Mouse (Mus musculus) lung, postnatal 0 days (tissue): Measurements from ENCODE around the gene Aurka. TPM values are rescaled to one million over a fixed set of nuclear protein-coding genes. Genes with fewer than 3 reads are reported as not detected.

ENCODE experiments used
- ATAC-seq: fragments of 200-750 bp; cut with Nextera tagmentation; 2 replicates; pipeline ENCODE4 v1.8.0; 2017; ENCODE audit warnings: moderate library complexity
- DNase-seq: peaks from one replicate; pipeline ENCODE4 v3.0.0-alpha.2; 2016; ENCODE audit warnings: low spot score
- H3K27ac ChIP-seq: fragments of 300-500 bp; sonication (generic); 2 replicates; pipeline ENCODE4 v1.5.1; 2014; ENCODE audit warnings: antibody characterized with exemption, mild to moderate bottlenecking, low read length, mixed read lengths
- H3K27me3 ChIP-seq: fragments of 300-500 bp; sonication (generic); replicated peaks from 2 replicates; pipeline ENCODE4 v1.6.1; 2014; ENCODE audit warnings: low read length, mixed read lengths; ENCODE audit not compliant: insufficient read depth
- H3K36me3 ChIP-seq: fragments of 300-500 bp; sonication (generic); 2 replicates; pipeline ENCODE4 v1.6.1; 2014; ENCODE audit warnings: low read length, mixed read lengths; ENCODE audit not compliant: insufficient read depth
- H3K4me1 ChIP-seq: fragments of 300-500 bp; sonication (generic); 2 replicates; pipeline ENCODE4 v1.6.1; 2014; ENCODE audit warnings: antibody characterized with exemption, low read depth, low read length, mixed read lengths; ENCODE audit not compliant: insufficient read depth
- H3K4me2 ChIP-seq: fragments of 300-500 bp; sonication (generic); replicated peaks from 2 replicates; pipeline ENCODE4 v1.6.1; 2014; ENCODE audit warnings: low read depth, mild to moderate bottlenecking, low read length, moderate library complexity, mixed read lengths
- H3K4me3 ChIP-seq: fragments of 300-500 bp; sonication (generic); 2 replicates; pipeline ENCODE4 v1.5.1; 2014; ENCODE audit warnings: low read depth, low read length
- H3K9ac ChIP-seq: fragments of 300-500 bp; sonication (generic); replicated peaks from 2 replicates; pipeline ENCODE4 v1.6.1; 2014; ENCODE audit warnings: low read depth, mild to moderate bottlenecking
- H3K9me3 ChIP-seq: fragments of 300-500 bp; sonication (generic); 2 replicates; pipeline ENCODE4 v1.6.1; 2016; ENCODE audit warnings: low read length, mixed read lengths
- CTCF ChIP-seq: IDR thresholded peaks from 2 replicates; pipeline ENCODE4 v1.5.1; 2016; ENCODE audit warnings: antibody characterized with exemption, mild to moderate bottlenecking
- EP300 ChIP-seq: IDR thresholded peaks from 2 replicates; pipeline ENCODE4 v1.6.1; 2016; ENCODE audit warnings: antibody characterized with exemption, mild to moderate bottlenecking, control low read depth
- WGBS: fragments of 180-500 bp; shearing (Covaris S2); extraction: QIAGEN DNeasy Blood & Tissue Kit; methylation state at CpG from one replicate; pipeline ENCODE4 v1.1.7; 2014; 5-methylcytosine and 5-hydroxymethylcytosine counted together
- polyA plus RNA-seq: library from polyadenylated mRNA; unstranded; fragments of >200 nt; fragmentation: Nextera tagmentation; extraction: Ambion mirVana; gene quantifications from 2 replicates; pipeline ENCODE4 v1.2.1, GENCODE M21; 2015

The Aurka gene
- polyA plus RNA-seq, 1 experiment from 2014 or later, result 6.3 TPM

GRCm38 (mm10) chr2:172346034-172346929 lies 24.1 kb downstream of the Aurka start:
- H3K9ac ChIP-seq, result peak overlapping the region; percentile 79
- peak overlapping the region; percentile 78 for H3K27ac ChIP-seq
- H3K9me3 ChIP-seq, result no peaks in the 10 kb centered on the region
- H3K4me1 ChIP-seq, result peaks cover 12% of the 10 kb centered on the region; the same call in 1 of the 2 replicates
- DNase-seq (peak; percentile 58), ATAC-seq (no peak)
- H3K4me2 ChIP-seq, result peak overlapping the region; percentile 93
- H3K27me3 ChIP-seq, result no peaks in the 10 kb centered on the region
- WGBS, result 8% methylated on average over 31 of the region's 31 CpGs
- no peaks in the 10 kb centered on the region for H3K36me3 ChIP-seq
- peak overlapping the region; percentile 77 for H3K4me3 ChIP-seq
- TF ChIP-seq EP300 (no peak), CTCF (no peak)

DNA sequence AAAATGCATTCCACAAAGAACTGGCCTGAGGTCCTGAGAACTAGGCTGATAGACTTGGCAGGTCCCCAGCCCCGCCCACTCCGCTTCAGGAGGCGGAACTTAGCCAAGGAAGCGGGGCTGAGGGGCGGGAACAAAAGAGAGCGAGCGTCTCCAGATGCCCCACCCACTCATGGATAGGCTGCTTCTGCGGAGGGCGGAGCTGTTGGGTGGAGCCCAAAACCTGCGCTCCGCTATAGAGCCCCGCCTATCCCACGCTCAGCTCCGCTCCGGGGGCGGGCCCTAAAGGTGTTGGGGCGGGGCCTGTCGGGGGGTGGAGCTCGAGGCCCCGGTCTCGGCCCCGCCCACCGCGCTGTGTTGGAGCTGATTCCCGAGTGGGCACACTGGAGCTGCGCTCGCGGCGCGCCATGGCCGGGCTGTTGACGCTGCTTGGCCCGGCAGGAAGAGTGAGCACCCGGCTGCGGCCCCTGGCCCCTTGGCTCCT lies 25.0 kb downstream of the Aurka start, which contains the start of gene Fam210b:
Gene Fam210b, plus strand, starts transcription at position 308 of the 481 bp plus-strand sequence.
- H3K4me1 ChIP-seq, result peaks cover 12% of the 10 kb centered on the region; the same call in 1 of the 2 replicates
- DNase-seq (peak; percentile 100), ATAC-seq (peak; percentile 97)
- no peaks in the 10 kb centered on the region for H3K27me3 ChIP-seq
- TF ChIP-seq CTCF (no peak), EP300 (no peak)
- H3K9ac ChIP-seq, result peak within 1 kb of the TSS; percentile 79
- H3K4me3 ChIP-seq, result peak within 1 kb of the TSS; percentile 77
- H3K9me3 ChIP-seq, result no peaks in the 10 kb centered on the region
- H3K27ac ChIP-seq, result peak within 1 kb of the TSS; percentile 78
- peak within 1 kb of the TSS; percentile 93 for H3K4me2 ChIP-seq
- under 1% methylated on average over 32 of the region's 35 CpGs for WGBS
- no peaks in the 10 kb centered on the region for H3K36me3 ChIP-seq

DNA sequence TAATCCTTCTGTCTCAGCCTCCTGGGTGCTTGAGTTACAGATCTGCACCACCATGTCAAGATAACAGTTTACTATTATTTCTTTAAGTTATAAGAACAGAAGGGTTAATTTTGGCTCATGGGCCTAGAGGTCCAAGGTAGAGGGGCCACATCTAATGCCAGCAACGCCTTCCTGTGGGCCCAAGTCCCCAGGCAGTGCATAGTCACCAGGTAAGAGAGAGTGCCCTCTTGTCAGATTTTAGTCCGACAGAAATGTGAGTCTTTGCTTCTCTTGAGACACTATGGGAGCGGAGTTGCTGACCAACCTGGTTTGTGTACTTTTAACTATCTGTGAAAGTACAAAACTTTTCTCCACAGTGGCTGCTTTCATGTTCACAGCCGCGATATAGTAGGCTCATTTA lies 25.7 kb downstream of the Aurka start:
- WGBS, result 25% methylated on average over 5 of the region's 5 CpGs
- Histone ChIP-seq H3K4me1 (peaks cover 12% of the 10 kb centered on the region; the same call in 1 of the 2 replicates), H3K27ac (peak overlapping the region; percentile 44; the same call in 1 of the 2 replicates), H3K36me3 (no peaks in the 10 kb centered on the region), H3K4me2 (peak overlapping the region; percentile 41), H3K9me3 (no peaks in the 10 kb centered on the region), H3K4me3 (no peak overlapping the region), H3K27me3 (no peaks in the 10 kb centered on the region), H3K9ac (0 out of 2 replicates have a peak overlapping the region, but pooled peaks have one; percentile 8)
- DNase-seq (no peak), ATAC-seq (no peak)
- TF ChIP-seq EP300 (no peak), CTCF (no peak)

GRCm38 (mm10) chr2:172343751-172344150 lies 26.6 kb downstream of the Aurka start:
- 78% methylated on average over 7 of the region's 7 CpGs for WGBS
- H3K27ac ChIP-seq, result no peak overlapping the region
- H3K9me3 ChIP-seq, result no peaks in the 10 kb centered on the region
- H3K27me3 ChIP-seq, result no peaks in the 10 kb centered on the region
- H3K4me3 ChIP-seq, result no peak overlapping the region
- no peak for TF ChIP-seq CTCF
- no peak for TF ChIP-seq EP300
- no peak overlapping the region for H3K4me2 ChIP-seq
- H3K9ac ChIP-seq, result no peak overlapping the region
- ATAC-seq (no peak), DNase-seq (peak; percentile 19)
- H3K4me1 ChIP-seq, result peaks cover 7% of the 10 kb centered on the region; the same call in 1 of the 2 replicates
- H3K36me3 ChIP-seq, result no peaks in the 10 kb centered on the region

DNA sequence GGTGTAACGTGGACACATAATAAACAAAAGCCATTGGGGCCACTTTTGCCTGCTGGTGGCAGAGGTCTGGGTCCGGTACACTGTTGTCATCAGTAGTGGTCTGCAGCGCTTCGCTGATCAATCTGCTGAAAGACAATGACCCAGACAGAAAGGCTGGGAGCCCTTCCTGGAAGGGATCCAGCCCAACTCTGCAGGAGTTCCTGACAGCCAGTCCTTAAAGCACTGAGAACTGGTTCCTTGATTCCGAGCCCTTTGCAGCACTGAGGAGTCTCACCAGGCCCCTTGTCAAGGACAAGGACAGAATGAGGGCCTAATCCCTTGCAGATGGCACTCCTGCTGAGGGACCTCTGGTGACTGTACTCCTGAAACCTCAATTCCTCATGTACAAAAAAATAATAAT lies 28.7 kb downstream of the Aurka start:
- TF ChIP-seq CTCF, result no peak
- no peak for TF ChIP-seq EP300
- H3K27me3 ChIP-seq, result no peaks in the 10 kb centered on the region
- no peaks in the 10 kb centered on the region for H3K36me3 ChIP-seq
- no peak overlapping the region for H3K4me3 ChIP-seq
- H3K27ac ChIP-seq, result no peak overlapping the region
- H3K9me3 ChIP-seq, result no peaks in the 10 kb centered on the region
- no peak overlapping the region for H3K4me2 ChIP-seq
- DNase-seq (no peak), ATAC-seq (no peak)
- 56% methylated on average over 5 of the region's 5 CpGs for WGBS
- H3K9ac ChIP-seq, result no peak overlapping the region
- H3K4me1 ChIP-seq, result peaks cover 7% of the 10 kb centered on the region; the same call in 1 of the 2 replicates

DNA sequence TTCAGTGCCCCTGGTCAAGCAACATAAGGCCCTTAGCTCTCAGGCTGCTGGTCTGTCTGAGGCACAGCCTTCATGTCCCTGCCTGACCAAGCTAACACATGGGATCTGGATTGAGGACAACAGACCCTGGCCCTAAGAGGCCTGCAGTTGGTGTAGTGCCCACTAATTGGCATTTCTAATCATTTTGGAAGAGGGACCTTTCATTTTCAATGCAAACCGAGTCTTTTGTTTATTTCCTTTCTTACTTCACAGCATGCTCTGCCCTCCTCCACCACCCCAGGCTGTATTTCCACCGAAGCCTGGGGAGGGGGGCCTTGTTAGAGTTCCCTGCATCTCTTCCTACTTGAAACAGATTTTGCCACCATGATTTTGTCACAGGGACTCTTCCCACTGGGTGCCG lies 29.4 kb downstream of the Aurka start:
- WGBS, result 51% methylated on average over 3 of the region's 3 CpGs
- no peak for ATAC-seq
- H3K27ac ChIP-seq, result no peak overlapping the region
- no peaks in the 10 kb centered on the region for H3K36me3 ChIP-seq
- H3K4me3 ChIP-seq, result no peak overlapping the region
- H3K4me2 ChIP-seq, result no peak overlapping the region
- no peak overlapping the region for H3K9ac ChIP-seq
- no peaks in the 10 kb centered on the region for H3K9me3 ChIP-seq
- H3K27me3 ChIP-seq, result no peaks in the 10 kb centered on the region
- no peak for DNase-seq
- H3K4me1 ChIP-seq, result 0 out of 2 replicates have a peak, but pooled peaks cover 7% of the 10 kb centered on the region
- TF ChIP-seq CTCF (no peak), EP300 (no peak)
